Mouse (Mus musculus) lung, postnatal 4 days (tissue): ENCODE measurements around the gene Pcyt1a.
"Not testable (repeated sequence)": the region's sequence is repeated elsewhere in the genome, so short reads cannot be mapped to it uniquely, and the experiment has no call there.

Source experiments
- DNase-seq, 2 experiments: peaks; one replicate each; pipeline ENCODE4 v3.0.0; 2021

The Pcyt1a gene

GRCm38 (mm10) chr16:32479415-32479814 lies 48.7 kb downstream of the Pcyt1a start:
- peak in 1 of 2 experiments; percentile 42 for DNase-seq

GRCm38 (mm10) chr16:32484431-32484871 lies 53.7 kb downstream of the Pcyt1a start:
- no peak for DNase-seq

- no peak for DNase-seq
Observed at GRCm38 (mm10) chr16:32485209-32485608, 54.5 kb downstream of the Pcyt1a start.

- no peak for DNase-seq
Observed at GRCm38 (mm10) chr16:32486046-32486445, 55.3 kb downstream of the Pcyt1a start.

GRCm38 (mm10) chr16:32487234-32488111 lies 56.8 kb downstream of the Pcyt1a start, which contains the start of gene Slc51a:
TSS of gene Slc51a (minus strand) at chr16:32487879.
- DNase-seq, result no peak

GRCm38 (mm10) chr16:32488939-32489338 lies 58.2 kb downstream of the Pcyt1a start:
- no peak for DNase-seq

- DNase-seq, result not testable (repeated sequence)
Observed at GRCm38 (mm10) chr16:32494371-32494770, 63.6 kb downstream of the Pcyt1a start.

- no peak for DNase-seq
Observed at GRCm38 (mm10) chr16:32495965-32496364, 65.2 kb downstream of the Pcyt1a start, which contains the start of gene Zdhhc19. TSS of gene Zdhhc19 (plus strand) at chr16:32496265.

- DNase-seq, result no peak
Observed at GRCm38 (mm10) chr16:32498996-32499395, 68.3 kb downstream of the Pcyt1a start.

GRCm38 (mm10) chr16:32499430-32500037 lies 68.8 kb downstream of the Pcyt1a start:
- peak; percentile 81 to 89 for DNase-seq

- no peak for DNase-seq
Observed at GRCm38 (mm10) chr16:32501459-32501858, 70.7 kb downstream of the Pcyt1a start.

- DNase-seq, result no peak
Observed at GRCm38 (mm10) chr16:32502621-32503335, 72.1 kb downstream of the Pcyt1a start.

GRCm38 (mm10) chr16:32503633-32504032 lies 72.9 kb downstream of the Pcyt1a start:
- no peak for DNase-seq

- DNase-seq, result no peak
Observed at GRCm38 (mm10) chr16:32506298-32506697, 75.6 kb downstream of the Pcyt1a start.

- DNase-seq, result no peak
Observed at GRCm38 (mm10) chr16:32506868-32507267, 76.1 kb downstream of the Pcyt1a start.

- DNase-seq, result peak; percentile 55 to 71
Observed at GRCm38 (mm10) chr16:32507407-32507806, 76.7 kb downstream of the Pcyt1a start.

GRCm38 (mm10) chr16:32508035-32508434 lies 77.3 kb downstream of the Pcyt1a start:
- DNase-seq, result no peak

- no peak for DNase-seq
Observed at GRCm38 (mm10) chr16:32508506-32509065, 77.9 kb downstream of the Pcyt1a start.

GRCm38 (mm10) chr16:32509066-32509942 lies 78.6 kb downstream of the Pcyt1a start:
- DNase-seq, result no peak

GRCm38 (mm10) chr16:32510399-32511337 lies 79.9 kb downstream of the Pcyt1a start:
- DNase-seq, result no peak

GRCm38 (mm10) chr16:32511338-32511734 lies 80.6 kb downstream of the Pcyt1a start:
- no peak for DNase-seq
